Mouse (Mus musculus): ENCODE measurements around the gene Gas6. TPM values are rescaled to one million over a fixed set of nuclear protein-coding genes. Genes with fewer than 3 reads are reported as not detected.

Gas6 gene
- 4.5 and 4.6 TPM in 2 replicates for polyA plus RNA-seq (2016; fragmentation: Nextera tagmentation; extraction: Ambion mirVana)

DNA sequence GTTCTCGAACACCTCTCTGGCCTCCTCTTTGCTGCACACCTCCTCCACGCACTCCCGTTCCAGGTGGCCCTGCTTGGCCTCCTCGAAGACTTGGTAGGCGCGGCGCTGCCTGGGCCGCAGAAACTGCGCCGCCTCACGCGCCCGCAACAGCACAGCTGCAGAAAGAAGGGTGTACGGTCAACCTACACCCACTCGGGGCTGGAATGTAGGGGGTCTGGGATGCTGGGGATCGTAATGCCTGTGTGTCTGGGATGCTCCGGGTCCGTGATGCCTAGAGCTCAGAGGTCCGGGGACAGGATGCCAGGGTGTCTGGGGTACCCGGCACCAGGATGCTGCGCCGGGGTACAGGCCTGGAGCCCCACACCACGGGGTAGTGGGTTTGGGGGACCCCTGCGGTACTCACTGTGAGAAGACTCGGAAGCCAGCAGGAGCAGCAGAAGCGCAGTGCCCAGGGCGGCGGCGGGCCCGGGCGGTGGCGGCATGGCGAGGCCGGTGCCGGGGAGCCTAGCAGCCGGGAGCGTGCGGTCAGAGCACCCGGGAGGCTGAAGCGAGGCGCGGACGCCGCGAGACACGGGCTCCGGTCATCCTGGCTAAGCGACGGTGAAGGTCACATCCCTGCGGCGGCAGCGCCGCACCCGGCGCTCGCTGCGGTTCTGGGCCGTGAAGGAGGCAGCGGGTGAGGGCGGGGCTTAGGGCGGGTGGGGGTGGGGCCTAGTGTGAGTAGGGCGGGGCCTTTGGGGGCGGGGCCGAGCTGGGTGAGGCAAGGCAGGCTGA is at the start of gene Gas6:
TSS of gene Gas6 (minus strand) at position 633 of the 774 bp plus-strand sequence.
- Histone ChIP-seq H3K4me3 (peak within 1 kb of the TSS; percentile 49), H3K9ac (no peak within 1 kb of the TSS; the same call in none of the 2 replicates), H3K4me1 (peaks cover 11% of the 10 kb centered on the region; the same call in 1 of the 2 replicates), H3K36me3 (no peaks in the 10 kb centered on the region), H3K27me3 (replicated peaks) (peaks cover 68% of the 10 kb centered on the region), H3K4me2 (peak within 1 kb of the TSS; percentile 74), H3K9me3 (replicated peaks) (no peaks in the 10 kb centered on the region), H3K27ac (no peak within 1 kb of the TSS)
- 2% methylated on average over 64 of the region's 64 CpGs for WGBS (ENCODE audit: insufficient replicate concordance)
- ATAC-seq: peak; percentile 40; the same call in 1 of the 2 replicates

GRCm38 (mm10) chr8:13541526-13541925 is 47.2 kb upstream of the Gas6 start:
- H3K4me2 ChIP-seq: no peak overlapping the region

DNA sequence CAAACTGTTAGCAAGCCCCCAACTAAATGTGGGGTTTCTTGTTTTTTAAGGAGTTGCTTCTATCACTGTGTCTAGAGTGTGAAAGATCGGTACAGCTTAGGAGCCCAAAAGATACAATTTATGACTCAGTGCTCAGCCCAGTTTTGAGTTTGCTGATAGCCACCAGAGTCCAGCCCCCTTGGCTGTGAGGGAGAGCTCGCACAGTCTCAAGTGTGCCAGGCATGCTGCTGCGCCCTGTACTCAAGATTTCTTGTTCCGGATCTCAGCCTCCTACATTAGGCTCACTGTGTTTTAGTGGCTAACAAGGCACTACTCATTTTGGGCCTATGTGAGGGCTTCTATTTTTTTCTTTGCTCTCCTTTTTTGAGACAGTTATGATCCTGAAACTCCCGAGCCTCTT is 45.8 kb upstream of the Gas6 start:
- Histone ChIP-seq H3K4me1 (no peaks in the 10 kb centered on the region), H3K27me3 (replicated peaks) (no peaks in the 10 kb centered on the region), H3K4me2 (no peak overlapping the region), H3K27ac (no peak overlapping the region), H3K9ac (no peak overlapping the region), H3K36me3 (no peaks in the 10 kb centered on the region), H3K9me3 (replicated peaks) (no peaks in the 10 kb centered on the region), H3K4me3 (no peak overlapping the region)
- ATAC-seq: no peak
- WGBS (ENCODE audit: insufficient replicate concordance): 72% methylated on average over 5 of the region's 5 CpGs

More at GRCm38 (mm10) chr8:13541526-13541925, 47.2 kb upstream of the Gas6 start:
- ATAC-seq: no peak
- Histone ChIP-seq H3K9ac (no peak overlapping the region), H3K36me3 (no peaks in the 10 kb centered on the region), H3K4me3 (no peak overlapping the region), H3K4me1 (no peaks in the 10 kb centered on the region), H3K27me3 (replicated peaks) (no peaks in the 10 kb centered on the region), H3K27ac (no peak overlapping the region), H3K9me3 (replicated peaks) (no peaks in the 10 kb centered on the region)
- WGBS (ENCODE audit: insufficient replicate concordance): 68% methylated on average over 5 of the region's 5 CpGs

- no peaks in the 10 kb centered on the region for H3K4me1 ChIP-seq
- no peaks in the 10 kb centered on the region for H3K27me3 ChIP-seq (replicated peaks)
- H3K9me3 ChIP-seq (replicated peaks): no peaks in the 10 kb centered on the region
- no peak overlapping the region for H3K27ac ChIP-seq
- no peak overlapping the region for H3K4me3 ChIP-seq
- H3K9ac ChIP-seq: no peak overlapping the region
- ATAC-seq: no peak
- H3K4me2 ChIP-seq: no peak overlapping the region
- H3K36me3 ChIP-seq: no peaks in the 10 kb centered on the region
- WGBS (ENCODE audit: insufficient replicate concordance): 58% methylated on average over 6 of the region's 6 CpGs
Measured at GRCm38 (mm10) chr8:13538821-13539220, 44.5 kb upstream of the Gas6 start.

- ATAC-seq: no peak
- no peak overlapping the region for H3K4me2 ChIP-seq
- WGBS (ENCODE audit: insufficient replicate concordance): 43% methylated on average over 2 of the region's 2 CpGs
Measured at GRCm38 (mm10) chr8:13537102-13537501, 42.8 kb upstream of the Gas6 start.

DNA sequence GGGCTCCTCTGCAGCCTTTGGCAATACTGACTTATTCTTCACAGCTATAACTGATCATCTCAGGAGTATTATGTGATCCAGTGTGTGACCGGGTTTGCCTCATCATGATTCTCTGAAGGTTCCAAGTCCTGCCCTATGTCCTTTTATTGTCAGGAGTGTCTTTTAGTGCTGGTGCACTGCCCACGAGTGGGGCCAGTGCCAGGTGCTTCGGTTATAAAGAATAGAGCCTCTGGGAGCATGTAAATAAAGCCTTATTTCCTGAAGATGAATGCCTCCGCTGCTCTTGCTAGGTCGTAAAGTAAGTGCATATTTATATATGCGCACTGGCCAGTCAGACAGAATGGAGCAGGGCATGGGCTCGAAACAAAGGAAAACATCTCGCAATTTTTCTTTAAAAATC is 38.8 kb upstream of the Gas6 start:
- no peaks in the 10 kb centered on the region for H3K4me1 ChIP-seq
- H3K4me2 ChIP-seq: no peak overlapping the region
- 71% methylated on average over 8 of the region's 8 CpGs for WGBS (ENCODE audit: insufficient replicate concordance)
- H3K36me3 ChIP-seq: no peaks in the 10 kb centered on the region
- H3K4me3 ChIP-seq: no peak overlapping the region
- no peak overlapping the region for H3K27ac ChIP-seq
- H3K27me3 ChIP-seq (replicated peaks): no peaks in the 10 kb centered on the region
- H3K9ac ChIP-seq: no peak overlapping the region
- no peaks in the 10 kb centered on the region for H3K9me3 ChIP-seq (replicated peaks)
- no peak for ATAC-seq

More at GRCm38 (mm10) chr8:13537102-13537501, 42.8 kb upstream of the Gas6 start:
- H3K4me3 ChIP-seq: no peak overlapping the region
- H3K9me3 ChIP-seq (replicated peaks): no peaks in the 10 kb centered on the region
- no peaks in the 10 kb centered on the region for H3K27me3 ChIP-seq (replicated peaks)
- no peak overlapping the region for H3K27ac ChIP-seq
- H3K9ac ChIP-seq: no peak overlapping the region
- no peaks in the 10 kb centered on the region for H3K36me3 ChIP-seq
- no peaks in the 10 kb centered on the region for H3K4me1 ChIP-seq

DNA sequence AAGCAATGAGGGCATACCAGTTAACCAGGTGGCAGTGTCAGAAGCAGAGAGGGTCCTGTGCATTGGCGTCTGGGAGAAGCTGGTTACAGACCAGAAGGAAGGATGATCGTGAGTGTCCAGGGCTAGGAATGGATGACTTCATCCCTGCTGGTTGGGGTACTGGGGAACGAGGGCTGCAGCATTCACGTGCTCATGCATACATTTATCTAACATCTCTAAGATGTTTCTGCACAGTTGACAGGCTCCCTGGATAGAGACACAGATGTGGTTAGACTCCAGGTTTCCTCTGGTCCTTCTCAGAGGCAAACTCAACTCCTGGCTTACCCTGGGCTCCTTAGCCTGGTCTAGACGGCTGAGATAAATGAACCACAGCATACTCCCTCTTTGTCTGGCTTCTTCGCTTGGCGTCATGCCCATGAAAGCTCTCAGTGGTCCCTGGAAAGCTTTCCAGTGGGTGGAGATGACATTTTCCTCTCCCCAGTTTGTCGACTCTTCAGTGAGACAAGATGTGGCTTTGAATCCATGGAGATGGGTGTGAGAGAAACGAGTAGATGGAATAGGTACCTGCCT is 37.4 kb upstream of the Gas6 start:
- Histone ChIP-seq H3K4me2 (no peak overlapping the region), H3K36me3 (no peaks in the 10 kb centered on the region), H3K9ac (no peak overlapping the region), H3K4me1 (no peaks in the 10 kb centered on the region), H3K27me3 (replicated peaks) (no peaks in the 10 kb centered on the region), H3K4me3 (no peak overlapping the region), H3K9me3 (replicated peaks) (0 out of 2 replicates have a peak, but pooled peaks cover 4% of the 10 kb centered on the region), H3K27ac (no peak overlapping the region)
- ATAC-seq: no peak
- WGBS (ENCODE audit: insufficient replicate concordance): 57% methylated on average over 9 of the region's 9 CpGs

GRCm38 (mm10) chr8:13530941-13531340 is 36.7 kb upstream of the Gas6 start:
- H3K36me3 ChIP-seq: no peaks in the 10 kb centered on the region
- no peak overlapping the region for H3K27ac ChIP-seq
- H3K9me3 ChIP-seq (replicated peaks): 0 out of 2 replicates have a peak, but pooled peaks cover 4% of the 10 kb centered on the region
- H3K4me1 ChIP-seq: no peaks in the 10 kb centered on the region
- 0 out of 2 replicates have a peak, but pooled peaks have one; percentile 24 for ATAC-seq
- no peak overlapping the region for H3K4me2 ChIP-seq
- H3K27me3 ChIP-seq (replicated peaks): no peaks in the 10 kb centered on the region
- no peak overlapping the region for H3K4me3 ChIP-seq
- 36% methylated on average over 5 of the region's 5 CpGs for WGBS (ENCODE audit: insufficient replicate concordance)
- H3K9ac ChIP-seq: no peak overlapping the region

GRCm38 (mm10) chr8:13530401-13530800 is 36.1 kb upstream of the Gas6 start:
- no peaks in the 10 kb centered on the region for H3K27me3 ChIP-seq (replicated peaks)
- no peak overlapping the region for H3K4me3 ChIP-seq
- 0 out of 2 replicates have a peak, but pooled peaks cover 4% of the 10 kb centered on the region for H3K9me3 ChIP-seq (replicated peaks)
- ATAC-seq: no peak
- H3K4me1 ChIP-seq: no peaks in the 10 kb centered on the region
- H3K4me2 ChIP-seq: no peak overlapping the region
- no peak overlapping the region for H3K9ac ChIP-seq
- H3K27ac ChIP-seq: no peak overlapping the region
- 74% methylated on average over 3 of the region's 3 CpGs for WGBS (ENCODE audit: insufficient replicate concordance)
- no peaks in the 10 kb centered on the region for H3K36me3 ChIP-seq

GRCm38 (mm10) chr8:13529891-13530316 is 35.6 kb upstream of the Gas6 start:
- no peak overlapping the region for H3K4me3 ChIP-seq
- WGBS (ENCODE audit: insufficient replicate concordance): 53% methylated on average over 7 of the region's 7 CpGs

GRCm38 (mm10) chr8:13529011-13529840 is 34.9 kb upstream of the Gas6 start:
- 0 out of 2 replicates have a peak, but pooled peaks cover 4% of the 10 kb centered on the region for H3K9me3 ChIP-seq (replicated peaks)
- 56% methylated on average over 15 of the region's 15 CpGs for WGBS (ENCODE audit: insufficient replicate concordance)
- H3K4me1 ChIP-seq: no peaks in the 10 kb centered on the region
- no peaks in the 10 kb centered on the region for H3K27me3 ChIP-seq (replicated peaks)
- H3K4me2 ChIP-seq: no peak overlapping the region
- H3K36me3 ChIP-seq: no peaks in the 10 kb centered on the region
- H3K4me3 ChIP-seq: no peak overlapping the region
- no peak overlapping the region for H3K27ac ChIP-seq
- ATAC-seq: no peak
- no peak overlapping the region for H3K9ac ChIP-seq

More at GRCm38 (mm10) chr8:13529891-13530316, 35.6 kb upstream of the Gas6 start:
- H3K4me1 ChIP-seq: no peaks in the 10 kb centered on the region
- no peaks in the 10 kb centered on the region for H3K27me3 ChIP-seq (replicated peaks)
- H3K27ac ChIP-seq: no peak overlapping the region
- H3K9me3 ChIP-seq (replicated peaks): 0 out of 2 replicates have a peak, but pooled peaks cover 4% of the 10 kb centered on the region
- no peak for ATAC-seq
- no peaks in the 10 kb centered on the region for H3K36me3 ChIP-seq
- no peak overlapping the region for H3K9ac ChIP-seq
- H3K4me2 ChIP-seq: no peak overlapping the region

Data from liver, embryonic 12.5 days (tissue).